Mouse (Mus musculus): ENCODE results near the gene Apmap. TPM values are rescaled to one million over a fixed set of nuclear protein-coding genes. Genes with fewer than 3 reads are reported as not detected.

Gene Apmap
- polyA plus RNA-seq, 1 experiment from 2014 or later = 46.2 TPM

GRCm38 (mm10) chr2:150607086-150607485 lies 1.3 kb downstream of the Apmap start:
- Histone ChIP-seq H3K9ac (peak overlapping the region; percentile 43; the same call in 1 of the 2 replicates), H3K36me3 (no peaks in the 10 kb centered on the region)

GRCm38 (mm10) chr2:150604802-150605201 lies 3.6 kb downstream of the Apmap start:
- Histone ChIP-seq H3K9ac (no peak overlapping the region), H3K4me1 (replicated peaks) (peaks cover 20% of the 10 kb centered on the region), H3K27me3 (no peaks in the 10 kb centered on the region), H3K36me3 (no peaks in the 10 kb centered on the region), H3K9me3 (no peaks in the 10 kb centered on the region), H3K27ac (replicated peaks) (no peak overlapping the region), H3K4me2 (no peak overlapping the region), H3K4me3 (no peak overlapping the region)
- WGBS = 90% methylated on average over 2 of the region's 2 CpGs
- ATAC-seq (ENCODE audit: low read depth) = no peak

More at GRCm38 (mm10) chr2:150607086-150607485, 1.3 kb downstream of the Apmap start:
- H3K27me3 ChIP-seq = no peaks in the 10 kb centered on the region
- peak overlapping the region; percentile 90 for H3K4me2 ChIP-seq
- peak overlapping the region; percentile 82 for H3K4me3 ChIP-seq
- peaks cover 20% of the 10 kb centered on the region for H3K4me1 ChIP-seq (replicated peaks)
- WGBS = 73% methylated on average over 1 of the region's 1 CpGs
- ATAC-seq (ENCODE audit: low read depth) = no peak
- no peak overlapping the region for H3K27ac ChIP-seq (replicated peaks)
- no peaks in the 10 kb centered on the region for H3K9me3 ChIP-seq

GRCm38 (mm10) chr2:150602166-150602565 lies 6.2 kb downstream of the Apmap start:
- H3K4me3 ChIP-seq = no peak overlapping the region
- ATAC-seq (ENCODE audit: low read depth) = no peak
- H3K27ac ChIP-seq (replicated peaks) = no peak overlapping the region
- WGBS = 85% methylated on average over 2 of the region's 2 CpGs
- peaks cover 7% of the 10 kb centered on the region for H3K4me1 ChIP-seq (replicated peaks)
- H3K4me2 ChIP-seq = no peak overlapping the region
- H3K9ac ChIP-seq = no peak overlapping the region
- no peaks in the 10 kb centered on the region for H3K9me3 ChIP-seq
- H3K36me3 ChIP-seq = peaks cover 4% of the 10 kb centered on the region; the same call in 1 of the 2 replicates
- no peaks in the 10 kb centered on the region for H3K27me3 ChIP-seq

GRCm38 (mm10) chr2:150600263-150600662 lies 8.1 kb downstream of the Apmap start:
- Histone ChIP-seq H3K4me1 (replicated peaks) (no peaks in the 10 kb centered on the region), H3K4me2 (no peak overlapping the region), H3K9ac (no peak overlapping the region), H3K9me3 (no peaks in the 10 kb centered on the region), H3K27me3 (no peaks in the 10 kb centered on the region), H3K4me3 (no peak overlapping the region), H3K36me3 (peaks cover 4% of the 10 kb centered on the region; the same call in 1 of the 2 replicates), H3K27ac (replicated peaks) (no peak overlapping the region)
- ATAC-seq (ENCODE audit: low read depth) = no peak
- WGBS = 92% methylated on average over 2 of the region's 2 CpGs

- no peak overlapping the region for H3K9ac ChIP-seq
- H3K4me2 ChIP-seq = no peak overlapping the region
- H3K27me3 ChIP-seq = no peaks in the 10 kb centered on the region
- no peaks in the 10 kb centered on the region for H3K4me1 ChIP-seq (replicated peaks)
- no peak overlapping the region for H3K27ac ChIP-seq (replicated peaks)
- H3K4me3 ChIP-seq = no peak overlapping the region
- no peak for ATAC-seq (ENCODE audit: low read depth)
- no peaks in the 10 kb centered on the region for H3K9me3 ChIP-seq
- WGBS = 92% methylated on average over 3 of the region's 3 CpGs
- H3K36me3 ChIP-seq = peaks cover 28% of the 10 kb centered on the region
Observed at GRCm38 (mm10) chr2:150595411-150596190, 12.8 kb downstream of the Apmap start.

- peaks cover 76% of the 10 kb centered on the region for H3K36me3 ChIP-seq
- H3K4me3 ChIP-seq = no peak overlapping the region
- no peaks in the 10 kb centered on the region for H3K27me3 ChIP-seq
- H3K4me1 ChIP-seq (replicated peaks) = no peaks in the 10 kb centered on the region
- no peak overlapping the region for H3K9ac ChIP-seq
- no peak overlapping the region for H3K27ac ChIP-seq (replicated peaks)
- 85% methylated on average over 11 of the region's 11 CpGs for WGBS
- H3K9me3 ChIP-seq = no peaks in the 10 kb centered on the region
- no peak for ATAC-seq (ENCODE audit: low read depth)
- H3K4me2 ChIP-seq = no peak overlapping the region
Observed at GRCm38 (mm10) chr2:150589076-150589475, 19.3 kb downstream of the Apmap start.

DNA sequence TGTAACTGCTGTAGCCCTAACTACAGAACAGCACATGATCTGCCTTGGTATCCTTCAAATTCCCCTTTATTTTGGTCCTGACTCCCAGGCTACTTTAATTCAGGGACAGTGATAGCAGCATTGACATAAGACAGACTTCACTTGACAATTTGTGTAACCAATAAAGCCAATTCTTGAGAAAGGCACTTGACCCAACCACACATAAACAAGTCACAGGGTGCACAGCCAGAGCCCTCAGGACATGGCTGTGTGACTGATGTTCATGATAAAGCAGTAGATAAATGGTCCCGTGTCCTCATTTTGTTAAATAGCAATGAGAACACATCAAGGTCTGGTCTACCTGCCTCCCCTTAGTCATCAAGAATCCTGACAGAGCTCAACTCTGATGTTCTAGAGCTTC lies 28.7 kb downstream of the Apmap start:
- Histone ChIP-seq H3K36me3 (peaks cover 45% of the 10 kb centered on the region), H3K9ac (no peak overlapping the region), H3K4me2 (no peak overlapping the region), H3K27ac (replicated peaks) (no peak overlapping the region), H3K4me3 (no peak overlapping the region), H3K4me1 (replicated peaks) (no peaks in the 10 kb centered on the region), H3K27me3 (no peaks in the 10 kb centered on the region), H3K9me3 (no peaks in the 10 kb centered on the region)
- no peak for ATAC-seq (ENCODE audit: low read depth)
- 100% methylated on average over 1 of the region's 1 CpGs for WGBS

DNA sequence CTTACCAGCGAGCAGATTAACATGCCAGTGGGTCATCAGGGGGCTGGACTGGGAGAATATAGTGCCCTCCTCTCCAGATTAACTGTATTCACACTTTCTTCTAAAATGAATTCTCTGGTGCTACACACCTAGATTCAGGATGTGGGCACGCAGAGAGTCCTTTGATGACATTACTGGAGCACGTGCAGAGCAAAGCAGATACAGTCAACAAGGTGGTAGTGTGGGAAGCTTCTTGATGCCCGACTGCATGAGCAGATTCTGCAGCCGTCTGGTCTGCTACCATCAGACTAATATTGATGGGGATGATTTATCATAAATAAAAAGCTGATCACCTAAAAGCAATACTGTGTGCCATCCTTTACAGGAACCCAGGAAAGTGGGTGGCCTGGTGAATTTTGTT lies 29.8 kb downstream of the Apmap start:
- no peaks in the 10 kb centered on the region for H3K9me3 ChIP-seq
- H3K27ac ChIP-seq (replicated peaks) = no peak overlapping the region
- no peaks in the 10 kb centered on the region for H3K27me3 ChIP-seq
- WGBS = 87% methylated on average over 5 of the region's 5 CpGs
- H3K4me1 ChIP-seq (replicated peaks) = no peaks in the 10 kb centered on the region
- no peak overlapping the region for H3K4me3 ChIP-seq
- H3K4me2 ChIP-seq = no peak overlapping the region
- ATAC-seq (ENCODE audit: low read depth) = no peak
- H3K9ac ChIP-seq = no peak overlapping the region
- peaks cover 34% of the 10 kb centered on the region for H3K36me3 ChIP-seq

DNA sequence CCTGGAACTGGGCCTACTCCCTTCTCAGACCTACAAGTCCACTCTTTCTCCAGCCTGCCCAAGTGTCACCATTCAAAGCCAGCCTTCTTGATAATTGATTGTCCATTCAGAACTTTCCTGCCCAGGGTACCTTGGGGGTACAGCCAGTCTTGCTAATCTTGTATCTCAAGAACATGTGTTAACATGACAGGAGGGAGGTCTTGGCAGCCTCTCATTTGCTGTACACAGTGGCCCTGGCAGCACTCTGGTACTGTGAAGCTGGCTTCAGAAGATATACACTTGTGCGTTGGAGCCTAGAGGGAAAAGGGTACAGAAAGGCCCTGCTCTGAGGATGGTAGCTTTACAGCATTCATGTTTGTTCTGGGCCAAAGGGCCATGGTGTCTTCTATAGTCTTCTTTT lies 32.1 kb downstream of the Apmap start:
- Histone ChIP-seq H3K4me1 (replicated peaks) (no peaks in the 10 kb centered on the region), H3K9ac (no peak overlapping the region), H3K4me3 (no peak overlapping the region), H3K4me2 (no peak overlapping the region), H3K9me3 (no peaks in the 10 kb centered on the region), H3K27me3 (no peaks in the 10 kb centered on the region), H3K27ac (replicated peaks) (no peak overlapping the region), H3K36me3 (peaks cover 21% of the 10 kb centered on the region)
- WGBS = 97% methylated on average over 1 of the region's 1 CpGs
- no peak for ATAC-seq (ENCODE audit: low read depth)

- peaks cover 7% of the 10 kb centered on the region for H3K36me3 ChIP-seq
- no peak for ATAC-seq (ENCODE audit: low read depth)
- H3K4me3 ChIP-seq = no peak overlapping the region
- 90% methylated on average over 3 of the region's 3 CpGs for WGBS
- H3K9ac ChIP-seq = no peak overlapping the region
- H3K9me3 ChIP-seq = no peaks in the 10 kb centered on the region
- H3K27ac ChIP-seq (replicated peaks) = no peak overlapping the region
- no peak overlapping the region for H3K4me2 ChIP-seq
- H3K4me1 ChIP-seq (replicated peaks) = no peaks in the 10 kb centered on the region
- no peaks in the 10 kb centered on the region for H3K27me3 ChIP-seq
Observed at GRCm38 (mm10) chr2:150572463-150572862, 35.9 kb downstream of the Apmap start.

- Histone ChIP-seq H3K36me3 (0 out of 2 replicates have a peak, but pooled peaks cover 5% of the 10 kb centered on the region), H3K9ac (no peak overlapping the region), H3K27me3 (no peaks in the 10 kb centered on the region), H3K4me1 (replicated peaks) (no peaks in the 10 kb centered on the region), H3K9me3 (no peaks in the 10 kb centered on the region), H3K27ac (replicated peaks) (no peak overlapping the region), H3K4me2 (no peak overlapping the region), H3K4me3 (no peak overlapping the region)
- no peak for ATAC-seq (ENCODE audit: low read depth)
- 89% methylated on average over 2 of the region's 2 CpGs for WGBS
Observed at GRCm38 (mm10) chr2:150570761-150571160, 37.6 kb downstream of the Apmap start.

- Histone ChIP-seq H3K36me3 (0 out of 2 replicates have a peak, but pooled peaks cover 5% of the 10 kb centered on the region), H3K27me3 (no peaks in the 10 kb centered on the region), H3K9ac (no peak within 1 kb of the TSS), H3K4me2 (no peak within 1 kb of the TSS), H3K4me1 (replicated peaks) (no peaks in the 10 kb centered on the region), H3K4me3 (no peak within 1 kb of the TSS), H3K9me3 (no peaks in the 10 kb centered on the region), H3K27ac (replicated peaks) (no peak within 1 kb of the TSS)
- WGBS = 76% methylated on average over 11 of the region's 11 CpGs
- ATAC-seq (ENCODE audit: low read depth) = no peak
Observed at GRCm38 (mm10) chr2:150569847-150570590, 38.3 kb downstream of the Apmap start, which contains the start of gene Cst7. Gene Cst7, plus strand, starts transcription at chr2:150570415.

Measured in neural tube, embryonic 13.5 days (tissue).